Mouse (Mus musculus): ENCODE data around the gene Olfr1245. TPM values are rescaled to one million over a fixed set of nuclear protein-coding genes. Genes with fewer than 3 reads are reported as not detected.

Olfr1245 gene
- not detected for polyA plus RNA-seq (2014; fragmentation: Illumina TruSeq; extraction: RNeasy Lipid Tissue Mini Kit (QIAGEN cat#74804); ENCODE audit: low read depth, low replicate concordance)

DNA sequence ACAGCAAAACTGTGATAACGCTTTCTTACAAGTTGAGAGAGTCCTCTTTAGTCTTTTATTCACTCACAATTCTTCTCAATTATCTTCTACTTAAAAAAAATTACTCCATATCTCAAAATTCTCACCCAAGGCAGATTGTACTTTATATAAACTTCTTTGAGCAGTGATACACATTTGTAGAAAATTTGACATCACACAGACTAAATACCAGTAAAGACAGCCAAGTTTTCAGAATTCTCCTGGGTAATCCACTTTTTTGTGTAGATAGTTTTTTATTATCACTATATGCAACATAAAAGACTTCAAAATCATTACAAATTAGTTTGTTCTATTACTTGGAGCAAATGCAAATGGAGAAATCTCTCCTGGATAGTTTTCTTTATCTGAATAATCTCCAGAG, at the start of gene Olfr1245:
Gene Olfr1245, minus strand, starts transcription at position 101 of the 400 bp plus-strand sequence.

DNA sequence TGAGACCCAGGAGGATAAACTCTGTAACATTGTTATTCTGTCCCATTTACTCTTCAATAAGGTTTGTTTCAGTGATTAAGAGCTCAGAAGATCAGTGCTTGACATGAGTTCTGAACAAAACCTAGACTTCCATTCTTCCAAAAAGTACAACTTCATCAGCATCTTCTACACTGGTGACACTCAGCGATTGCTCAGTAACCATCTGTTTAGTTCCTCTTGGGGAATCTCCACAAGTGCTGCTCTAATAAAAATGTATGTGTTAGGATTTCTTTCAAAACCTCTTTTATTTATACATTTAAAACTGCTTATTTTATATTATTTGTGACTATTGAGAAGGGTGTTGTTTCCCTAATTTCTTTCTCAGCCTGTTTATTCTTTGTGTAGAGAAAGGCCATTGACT, 39.9 kb upstream of the Olfr1245 start, which contains the start of gene Olfr1248:
Gene Olfr1248, minus strand, starts transcription at position 101 of the 400 bp plus-strand sequence.

DNA sequence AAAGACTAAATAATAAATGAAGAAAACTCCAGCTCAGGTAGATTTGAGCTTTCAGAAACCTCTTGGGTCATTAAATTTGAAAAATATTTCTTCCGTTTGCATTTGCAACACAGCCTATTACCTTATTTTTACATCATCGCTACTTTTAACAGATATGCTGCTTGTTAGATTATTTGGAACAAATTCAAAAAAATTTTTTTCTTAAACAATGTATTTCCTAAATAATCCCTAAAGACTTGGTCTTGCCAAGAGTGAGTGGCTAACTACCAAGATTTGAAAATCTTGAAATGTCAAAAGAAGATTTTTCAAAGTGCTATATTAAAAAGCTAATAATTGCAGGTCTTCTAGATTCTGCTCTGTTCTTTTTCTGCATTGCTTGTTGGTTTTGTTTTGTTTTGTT, 35.8 kb upstream of the Olfr1245 start, which contains the start of gene Olfr1247:
Gene Olfr1247, minus strand, starts transcription at position 101 of the 400 bp plus-strand sequence.

DNA sequence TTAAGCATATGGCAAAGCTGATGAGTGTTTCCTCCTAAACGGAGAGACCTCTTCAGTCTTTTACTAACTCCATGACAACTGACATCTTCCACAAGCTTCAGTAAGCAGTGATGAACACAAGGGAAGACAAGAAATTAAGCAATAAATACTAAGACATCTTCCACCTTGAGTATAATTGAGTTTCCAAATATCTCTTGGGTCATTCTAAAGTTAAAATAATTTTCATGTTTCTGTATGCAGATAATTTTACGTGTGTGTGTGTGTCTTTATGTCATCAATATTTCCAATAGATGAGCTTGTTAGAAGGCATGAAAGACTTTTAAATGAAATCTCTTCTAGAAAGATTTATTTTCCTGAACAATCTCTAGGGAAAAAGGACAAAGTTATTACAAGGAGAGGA, 14.8 kb upstream of the Olfr1245 start, which contains the start of gene Olfr1246:
Gene Olfr1246, minus strand, starts transcription at position 101 of the 400 bp plus-strand sequence.

DNA sequence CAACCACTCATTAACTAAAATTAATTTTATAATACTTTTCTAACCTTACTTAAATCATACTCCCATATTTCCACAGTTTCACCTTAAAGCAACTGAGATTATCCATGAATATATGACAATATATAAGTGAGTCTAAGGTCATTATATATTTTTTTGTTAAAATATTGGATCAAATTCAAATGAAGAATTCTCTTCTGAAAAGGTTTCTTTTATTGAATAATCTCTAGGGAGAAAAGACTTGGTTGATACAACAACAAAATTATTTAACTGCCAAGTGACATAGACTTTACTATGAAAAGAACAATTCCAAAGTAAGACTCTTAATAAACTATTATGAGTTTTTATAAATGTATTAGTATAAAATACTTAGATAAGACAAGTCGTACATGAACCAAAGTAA, 46.9 kb downstream of the Olfr1245 start, which contains the start of gene Olfr1243:
Gene Olfr1243, minus strand, starts transcription at position 101 of the 400 bp plus-strand sequence.

Other genes starting within 250 kb of the Olfr1245 start
- gene Olfr1232, start 248.8 kb downstream of the Olfr1245 start, polyA plus RNA-seq (2014; fragmentation: Illumina TruSeq; extraction: RNeasy Lipid Tissue Mini Kit (QIAGEN cat#74804); ENCODE audit: low read depth, low replicate concordance) = not detected
- gene Olfr1233, start 236.0 kb downstream of the Olfr1245 start, polyA plus RNA-seq (2014; fragmentation: Illumina TruSeq; extraction: RNeasy Lipid Tissue Mini Kit (QIAGEN cat#74804); ENCODE audit: low read depth, low replicate concordance) = not detected
- gene Olfr1234, start 213.6 kb downstream of the Olfr1245 start, polyA plus RNA-seq (2014; fragmentation: Illumina TruSeq; extraction: RNeasy Lipid Tissue Mini Kit (QIAGEN cat#74804); ENCODE audit: low read depth, low replicate concordance) = not detected
- not detected for gene Olfr1238, start 168.8 kb downstream of the Olfr1245 start, polyA plus RNA-seq (2014; fragmentation: Illumina TruSeq; extraction: RNeasy Lipid Tissue Mini Kit (QIAGEN cat#74804); ENCODE audit: low read depth, low replicate concordance)
- gene Olfr1239, start 158.0 kb downstream of the Olfr1245 start, polyA plus RNA-seq (2014; fragmentation: Illumina TruSeq; extraction: RNeasy Lipid Tissue Mini Kit (QIAGEN cat#74804); ENCODE audit: low read depth, low replicate concordance) = not detected
- not detected for gene Olfr1240, start 135.4 kb downstream of the Olfr1245 start, polyA plus RNA-seq (2014; fragmentation: Illumina TruSeq; extraction: RNeasy Lipid Tissue Mini Kit (QIAGEN cat#74804); ENCODE audit: low read depth, low replicate concordance)
- gene Olfr1241, start 91.3 kb downstream of the Olfr1245 start, polyA plus RNA-seq (2014; fragmentation: Illumina TruSeq; extraction: RNeasy Lipid Tissue Mini Kit (QIAGEN cat#74804); ENCODE audit: low read depth, low replicate concordance) = not detected
- not detected for gene Olfr1242, start 80.1 kb downstream of the Olfr1245 start, polyA plus RNA-seq (2014; fragmentation: Illumina TruSeq; extraction: RNeasy Lipid Tissue Mini Kit (QIAGEN cat#74804); ENCODE audit: low read depth, low replicate concordance)
- gene Olfr1243, start 47.0 kb downstream of the Olfr1245 start, polyA plus RNA-seq (2014; fragmentation: Illumina TruSeq; extraction: RNeasy Lipid Tissue Mini Kit (QIAGEN cat#74804); ENCODE audit: low read depth, low replicate concordance) = not detected
- not detected for gene Olfr1246, start 14.7 kb upstream of the Olfr1245 start, polyA plus RNA-seq (2014; fragmentation: Illumina TruSeq; extraction: RNeasy Lipid Tissue Mini Kit (QIAGEN cat#74804); ENCODE audit: low read depth, low replicate concordance)
- gene Olfr1247, start 35.7 kb upstream of the Olfr1245 start, polyA plus RNA-seq (2014; fragmentation: Illumina TruSeq; extraction: RNeasy Lipid Tissue Mini Kit (QIAGEN cat#74804); ENCODE audit: low read depth, low replicate concordance) = not detected
- gene Olfr1248, start 39.8 kb upstream of the Olfr1245 start, polyA plus RNA-seq (2014; fragmentation: Illumina TruSeq; extraction: RNeasy Lipid Tissue Mini Kit (QIAGEN cat#74804); ENCODE audit: low read depth, low replicate concordance) = not detected
- gene Olfr1249, start 56.5 kb upstream of the Olfr1245 start, polyA plus RNA-seq (2014; fragmentation: Illumina TruSeq; extraction: RNeasy Lipid Tissue Mini Kit (QIAGEN cat#74804); ENCODE audit: low read depth, low replicate concordance) = not detected
- gene Olfr1250, start 83.0 kb upstream of the Olfr1245 start, polyA plus RNA-seq (2014; fragmentation: Illumina TruSeq; extraction: RNeasy Lipid Tissue Mini Kit (QIAGEN cat#74804); ENCODE audit: low read depth, low replicate concordance) = not detected
- not detected for gene Olfr1251, start 93.5 kb upstream of the Olfr1245 start, polyA plus RNA-seq (2014; fragmentation: Illumina TruSeq; extraction: RNeasy Lipid Tissue Mini Kit (QIAGEN cat#74804); ENCODE audit: low read depth, low replicate concordance)
- not detected for gene Olfr1252, start 146.6 kb upstream of the Olfr1245 start, polyA plus RNA-seq (2014; fragmentation: Illumina TruSeq; extraction: RNeasy Lipid Tissue Mini Kit (QIAGEN cat#74804); ENCODE audit: low read depth, low replicate concordance)
- not detected for gene Olfr1253, start 178.6 kb upstream of the Olfr1245 start, polyA plus RNA-seq (2014; fragmentation: Illumina TruSeq; extraction: RNeasy Lipid Tissue Mini Kit (QIAGEN cat#74804); ENCODE audit: low read depth, low replicate concordance)
- gene Olfr1254, start 215.2 kb upstream of the Olfr1245 start, polyA plus RNA-seq (2014; fragmentation: Illumina TruSeq; extraction: RNeasy Lipid Tissue Mini Kit (QIAGEN cat#74804); ENCODE audit: low read depth, low replicate concordance) = not detected
- not detected for gene Olfr1255, start 233.6 kb upstream of the Olfr1245 start, polyA plus RNA-seq (2014; fragmentation: Illumina TruSeq; extraction: RNeasy Lipid Tissue Mini Kit (QIAGEN cat#74804); ENCODE audit: low read depth, low replicate concordance)